Mouse (Mus musculus): ENCODE data around the gene Krtcap2.

GRCm38 (mm10) chr3:89293247-89293918 lies 47.6 kb downstream of the Krtcap2 start:
- no peak for TF ChIP-seq CTCF (IDR thresholded peaks at IDR 0.05; ENCODE audit: control insufficient read depth, insufficient read depth, insufficient read length)
- no peak for TF ChIP-seq USF1 (IDR thresholded peaks at IDR 0.05; ENCODE audit: low read depth)
